Mouse (Mus musculus): ENCODE results near the gene Ccin. TPM values are rescaled to one million over a fixed set of nuclear protein-coding genes. Genes with fewer than 3 reads are reported as not detected.

The Ccin gene
- polyA plus RNA-seq, 1 experiment: 323 TPM

GRCm38 (mm10) chr4:43957846-43958461, 25.3 kb upstream of the Ccin start:
- Histone ChIP-seq H3K36me3 (ENCODE audit: control insufficient read depth, insufficient read depth, low read length) (no peaks in the 10 kb centered on the region), H3K4me3 (ENCODE audit: control insufficient read depth, low read depth, low read length) (peak overlapping the region; percentile 70), H3K4me1 (ENCODE audit: control insufficient read depth, insufficient read depth, low read length) (peaks cover 18% of the 10 kb centered on the region), H3K27ac (ENCODE audit: control insufficient read depth, insufficient read depth, low read depth, low read length) (no peak overlapping the region), H3K27me3 (ENCODE audit: control insufficient read depth, insufficient read depth, low read length) (no peaks in the 10 kb centered on the region)
- TF ChIP-seq POLR2A (IDR thresholded peaks at IDR 0.05; ENCODE audit: control insufficient read depth, low read depth, low read length) (no peak), CTCF (IDR thresholded peaks at IDR 0.05; ENCODE audit: control insufficient read depth, insufficient read depth, insufficient replicate concordance, low read depth, low read length) (no peak)

- H3K27me3 ChIP-seq (ENCODE audit: control insufficient read depth, insufficient read depth, low read length): no peaks in the 10 kb centered on the region
- TF ChIP-seq POLR2A (IDR thresholded peaks at IDR 0.05; ENCODE audit: control insufficient read depth, low read depth, low read length): no peak
- no peak for TF ChIP-seq CTCF (IDR thresholded peaks at IDR 0.05; ENCODE audit: control insufficient read depth, insufficient read depth, insufficient replicate concordance, low read depth, low read length)
- H3K27ac ChIP-seq (ENCODE audit: control insufficient read depth, insufficient read depth, low read depth, low read length): no peak overlapping the region; the same call in 1 of the 2 replicates
- H3K4me1 ChIP-seq (ENCODE audit: control insufficient read depth, insufficient read depth, low read length): peaks cover 18% of the 10 kb centered on the region
- no peak overlapping the region for H3K4me3 ChIP-seq (ENCODE audit: control insufficient read depth, low read depth, low read length)
- no peaks in the 10 kb centered on the region for H3K36me3 ChIP-seq (ENCODE audit: control insufficient read depth, insufficient read depth, low read length)
Observed at GRCm38 (mm10) chr4:43959523-43960179, 23.6 kb upstream of the Ccin start.

- peaks cover 22% of the 10 kb centered on the region for H3K4me1 ChIP-seq (ENCODE audit: control insufficient read depth, insufficient read depth, low read length)
- no peaks in the 10 kb centered on the region for H3K27me3 ChIP-seq (ENCODE audit: control insufficient read depth, insufficient read depth, low read length)
- H3K27ac ChIP-seq (ENCODE audit: control insufficient read depth, insufficient read depth, low read depth, low read length): no peak overlapping the region
- no peak overlapping the region for H3K4me3 ChIP-seq (ENCODE audit: control insufficient read depth, low read depth, low read length)
- TF ChIP-seq POLR2A (IDR thresholded peaks at IDR 0.05; ENCODE audit: control insufficient read depth, low read depth, low read length): no peak
- TF ChIP-seq CTCF (IDR thresholded peaks at IDR 0.05; ENCODE audit: control insufficient read depth, insufficient read depth, insufficient replicate concordance, low read depth, low read length): no peak
- H3K36me3 ChIP-seq (ENCODE audit: control insufficient read depth, insufficient read depth, low read length): no peaks in the 10 kb centered on the region
Observed at GRCm38 (mm10) chr4:43960207-43960606, 23.1 kb upstream of the Ccin start.

- Histone ChIP-seq H3K36me3 (ENCODE audit: control insufficient read depth, insufficient read depth, low read length) (no peaks in the 10 kb centered on the region), H3K4me3 (ENCODE audit: control insufficient read depth, low read depth, low read length) (no peak overlapping the region), H3K4me1 (ENCODE audit: control insufficient read depth, insufficient read depth, low read length) (peaks cover 12% of the 10 kb centered on the region), H3K27me3 (ENCODE audit: control insufficient read depth, insufficient read depth, low read length) (no peaks in the 10 kb centered on the region), H3K27ac (ENCODE audit: control insufficient read depth, insufficient read depth, low read depth, low read length) (no peak overlapping the region)
- no peak for TF ChIP-seq POLR2A (IDR thresholded peaks at IDR 0.05; ENCODE audit: control insufficient read depth, low read depth, low read length)
- TF ChIP-seq CTCF (IDR thresholded peaks at IDR 0.05; ENCODE audit: control insufficient read depth, insufficient read depth, insufficient replicate concordance, low read depth, low read length): no peak
Observed at GRCm38 (mm10) chr4:43964326-43964833, 18.9 kb upstream of the Ccin start.

GRCm38 (mm10) chr4:43964951-43965684, 18.2 kb upstream of the Ccin start:
- Histone ChIP-seq H3K27me3 (ENCODE audit: control insufficient read depth, insufficient read depth, low read length) (no peaks in the 10 kb centered on the region), H3K36me3 (ENCODE audit: control insufficient read depth, insufficient read depth, low read length) (no peaks in the 10 kb centered on the region), H3K27ac (ENCODE audit: control insufficient read depth, insufficient read depth, low read depth, low read length) (no peak overlapping the region), H3K4me3 (ENCODE audit: control insufficient read depth, low read depth, low read length) (no peak overlapping the region), H3K4me1 (ENCODE audit: control insufficient read depth, insufficient read depth, low read length) (peaks cover 12% of the 10 kb centered on the region)
- TF ChIP-seq CTCF (IDR thresholded peaks at IDR 0.05; ENCODE audit: control insufficient read depth, insufficient read depth, insufficient replicate concordance, low read depth, low read length): no peak
- no peak for TF ChIP-seq POLR2A (IDR thresholded peaks at IDR 0.05; ENCODE audit: control insufficient read depth, low read depth, low read length)

- no peak for TF ChIP-seq POLR2A (IDR thresholded peaks at IDR 0.05; ENCODE audit: control insufficient read depth, low read depth, low read length)
- H3K4me1 ChIP-seq (ENCODE audit: control insufficient read depth, insufficient read depth, low read length): peaks cover 12% of the 10 kb centered on the region
Observed at GRCm38 (mm10) chr4:43965856-43966535, 17.3 kb upstream of the Ccin start.

GRCm38 (mm10) chr4:43968650-43969049, 14.6 kb upstream of the Ccin start:
- no peak overlapping the region for H3K27ac ChIP-seq (ENCODE audit: control insufficient read depth, insufficient read depth, low read depth, low read length)
- H3K4me1 ChIP-seq (ENCODE audit: control insufficient read depth, insufficient read depth, low read length): peaks cover 12% of the 10 kb centered on the region
- no peak for TF ChIP-seq POLR2A (IDR thresholded peaks at IDR 0.05; ENCODE audit: control insufficient read depth, low read depth, low read length)
- no peak for TF ChIP-seq CTCF (IDR thresholded peaks at IDR 0.05; ENCODE audit: control insufficient read depth, insufficient read depth, insufficient replicate concordance, low read depth, low read length)
- H3K36me3 ChIP-seq (ENCODE audit: control insufficient read depth, insufficient read depth, low read length): no peaks in the 10 kb centered on the region
- H3K27me3 ChIP-seq (ENCODE audit: control insufficient read depth, insufficient read depth, low read length): no peaks in the 10 kb centered on the region
- H3K4me3 ChIP-seq (ENCODE audit: control insufficient read depth, low read depth, low read length): no peak overlapping the region

More at GRCm38 (mm10) chr4:43965856-43966535, 17.3 kb upstream of the Ccin start:
- Histone ChIP-seq H3K4me3 (ENCODE audit: control insufficient read depth, low read depth, low read length) (no peak overlapping the region), H3K27me3 (ENCODE audit: control insufficient read depth, insufficient read depth, low read length) (no peaks in the 10 kb centered on the region), H3K36me3 (ENCODE audit: control insufficient read depth, insufficient read depth, low read length) (no peaks in the 10 kb centered on the region), H3K27ac (ENCODE audit: control insufficient read depth, insufficient read depth, low read depth, low read length) (no peak overlapping the region)
